Mouse (Mus musculus): ENCODE data around the gene Klhl25. TPM values are rescaled to one million over a fixed set of nuclear protein-coding genes. Genes with fewer than 3 reads are reported as not detected.

The Klhl25 gene
- 4.2 and 5.0 TPM in 2 replicates for polyA plus RNA-seq (2015; fragmentation: Nextera tagmentation; extraction: Ambion mirVana)

GRCm38 (mm10) chr7:75848115-75848775 is at the start of gene Klhl25:
TSS of gene Klhl25 (plus strand) at chr7:75848310.
- peak; percentile 98 for ATAC-seq
- Histone ChIP-seq H3K9ac (ENCODE audit: low read depth, low read length) (peak within 1 kb of the TSS; percentile 79), H3K27me3 (replicated peaks; ENCODE audit: control insufficient read depth, insufficient read depth, low read length) (no peaks in the 10 kb centered on the region), H3K36me3 (ENCODE audit: control insufficient read depth, insufficient read depth) (0 out of 2 replicates have a peak, but pooled peaks cover 7% of the 10 kb centered on the region), H3K9me3 (ENCODE audit: control insufficient read depth) (no peaks in the 10 kb centered on the region), H3K4me1 (replicated peaks; ENCODE audit: control insufficient read depth, insufficient read depth, low read length) (peaks cover 5% of the 10 kb centered on the region; the same call in 1 of the 2 replicates), H3K4me2 (replicated peaks; ENCODE audit: low read depth) (peak within 1 kb of the TSS; percentile 83), H3K27ac (ENCODE audit: low read depth, low read length) (peak within 1 kb of the TSS; percentile 79), H3K4me3 (ENCODE audit: low read depth, low read length) (peak within 1 kb of the TSS; percentile 71)
- no peak for TF ChIP-seq CTCF (IDR thresholded peaks at IDR 0.05; ENCODE audit: low read depth)
- WGBS: under 1% methylated on average over 60 of the region's 60 CpGs

- Histone ChIP-seq H3K9ac (ENCODE audit: low read depth, low read length) (no peak overlapping the region), H3K4me3 (ENCODE audit: low read depth, low read length) (no peak overlapping the region), H3K36me3 (ENCODE audit: control insufficient read depth, insufficient read depth) (no peaks in the 10 kb centered on the region), H3K27me3 (replicated peaks; ENCODE audit: control insufficient read depth, insufficient read depth, low read length) (no peaks in the 10 kb centered on the region), H3K4me1 (replicated peaks; ENCODE audit: control insufficient read depth, insufficient read depth, low read length) (0 out of 2 replicates have a peak, but pooled peaks cover 2% of the 10 kb centered on the region), H3K9me3 (ENCODE audit: control insufficient read depth) (no peaks in the 10 kb centered on the region), H3K4me2 (replicated peaks; ENCODE audit: low read depth) (no peak overlapping the region), H3K27ac (ENCODE audit: low read depth, low read length) (no peak overlapping the region)
- WGBS: 64% methylated on average over 4 of the region's 4 CpGs
- no peak for ATAC-seq
- TF ChIP-seq CTCF (IDR thresholded peaks at IDR 0.05; ENCODE audit: low read depth): no peak
These were observed 47.6 kb upstream of the Klhl25 start for GRCm38 (mm10) chr7:75800530-75800929.

GRCm38 (mm10) chr7:75801022-75801421 is 47.1 kb upstream of the Klhl25 start:
- 81% methylated on average over 3 of the region's 3 CpGs for WGBS
- H3K36me3 ChIP-seq (ENCODE audit: control insufficient read depth, insufficient read depth): no peaks in the 10 kb centered on the region
- 0 out of 2 replicates have a peak, but pooled peaks cover 2% of the 10 kb centered on the region for H3K4me1 ChIP-seq (replicated peaks; ENCODE audit: control insufficient read depth, insufficient read depth, low read length)
- no peak overlapping the region for H3K4me3 ChIP-seq (ENCODE audit: low read depth, low read length)
- ATAC-seq: no peak
- H3K27me3 ChIP-seq (replicated peaks; ENCODE audit: control insufficient read depth, insufficient read depth, low read length): no peaks in the 10 kb centered on the region
- H3K4me2 ChIP-seq (replicated peaks; ENCODE audit: low read depth): no peak overlapping the region
- TF ChIP-seq CTCF (IDR thresholded peaks at IDR 0.05; ENCODE audit: low read depth): no peak
- no peak overlapping the region for H3K9ac ChIP-seq (ENCODE audit: low read depth, low read length)
- H3K9me3 ChIP-seq (ENCODE audit: control insufficient read depth): no peaks in the 10 kb centered on the region
- H3K27ac ChIP-seq (ENCODE audit: low read depth, low read length): no peak overlapping the region

GRCm38 (mm10) chr7:75801621-75802358 is 46.3 kb upstream of the Klhl25 start:
- TF ChIP-seq CTCF (IDR thresholded peaks at IDR 0.05; ENCODE audit: low read depth): no peak
- 91% methylated on average over 5 of the region's 5 CpGs for WGBS

GRCm38 (mm10) chr7:75802887-75803286 is 45.2 kb upstream of the Klhl25 start:
- no peak for TF ChIP-seq CTCF (IDR thresholded peaks at IDR 0.05; ENCODE audit: low read depth)
- no peak overlapping the region for H3K27ac ChIP-seq (ENCODE audit: low read depth, low read length)
- 73% methylated on average over 3 of the region's 3 CpGs for WGBS
- no peaks in the 10 kb centered on the region for H3K27me3 ChIP-seq (replicated peaks; ENCODE audit: control insufficient read depth, insufficient read depth, low read length)
- no peaks in the 10 kb centered on the region for H3K9me3 ChIP-seq (ENCODE audit: control insufficient read depth)
- H3K9ac ChIP-seq (ENCODE audit: low read depth, low read length): no peak overlapping the region
- H3K4me1 ChIP-seq (replicated peaks; ENCODE audit: control insufficient read depth, insufficient read depth, low read length): no peaks in the 10 kb centered on the region
- no peaks in the 10 kb centered on the region for H3K36me3 ChIP-seq (ENCODE audit: control insufficient read depth, insufficient read depth)
- no peak overlapping the region for H3K4me2 ChIP-seq (replicated peaks; ENCODE audit: low read depth)
- no peak for ATAC-seq
- H3K4me3 ChIP-seq (ENCODE audit: low read depth, low read length): no peak overlapping the region

More at GRCm38 (mm10) chr7:75801621-75802358, 46.3 kb upstream of the Klhl25 start:
- Histone ChIP-seq H3K27me3 (replicated peaks; ENCODE audit: control insufficient read depth, insufficient read depth, low read length) (no peaks in the 10 kb centered on the region), H3K4me2 (replicated peaks; ENCODE audit: low read depth) (no peak overlapping the region), H3K9ac (ENCODE audit: low read depth, low read length) (no peak overlapping the region), H3K4me1 (replicated peaks; ENCODE audit: control insufficient read depth, insufficient read depth, low read length) (no peaks in the 10 kb centered on the region), H3K9me3 (ENCODE audit: control insufficient read depth) (no peaks in the 10 kb centered on the region), H3K4me3 (ENCODE audit: low read depth, low read length) (no peak overlapping the region), H3K27ac (ENCODE audit: low read depth, low read length) (no peak overlapping the region), H3K36me3 (ENCODE audit: control insufficient read depth, insufficient read depth) (no peaks in the 10 kb centered on the region)
- ATAC-seq: no peak

GRCm38 (mm10) chr7:75806161-75806560 is 41.9 kb upstream of the Klhl25 start:
- Histone ChIP-seq H3K4me3 (ENCODE audit: low read depth, low read length) (no peak overlapping the region), H3K27me3 (replicated peaks; ENCODE audit: control insufficient read depth, insufficient read depth, low read length) (no peaks in the 10 kb centered on the region), H3K36me3 (ENCODE audit: control insufficient read depth, insufficient read depth) (no peaks in the 10 kb centered on the region), H3K9me3 (ENCODE audit: control insufficient read depth) (no peaks in the 10 kb centered on the region), H3K27ac (ENCODE audit: low read depth, low read length) (no peak overlapping the region), H3K4me2 (replicated peaks; ENCODE audit: low read depth) (no peak overlapping the region), H3K9ac (ENCODE audit: low read depth, low read length) (no peak overlapping the region), H3K4me1 (replicated peaks; ENCODE audit: control insufficient read depth, insufficient read depth, low read length) (no peaks in the 10 kb centered on the region)
- WGBS: 50% methylated on average over 4 of the region's 4 CpGs
- no peak for ATAC-seq
- no peak for TF ChIP-seq CTCF (IDR thresholded peaks at IDR 0.05; ENCODE audit: low read depth)
